Mouse (Mus musculus) liver, adult 2 months (tissue): ENCODE measurements around the gene Gm38392.
"Not testable (repeated sequence)": the region's sequence is repeated elsewhere in the genome, so short reads cannot be mapped to it uniquely, and the experiment has no call there.

Experiments
- CTCF ChIP-seq: fragments of 200-500 bp; IDR thresholded peaks from 2 replicates; pipeline ENCODE4 v1.5.1; 2011; ENCODE audit warnings: low read depth, low read length, control low read depth
- POLR2A ChIP-seq: fragments of 200-500 bp; IDR thresholded peaks from 2 replicates; pipeline ENCODE4 v1.6.1; 2011; ENCODE audit warnings: low read length, control low read depth; ENCODE audit not compliant: insufficient read depth; ENCODE audit errors: extremely low read depth

DNA sequence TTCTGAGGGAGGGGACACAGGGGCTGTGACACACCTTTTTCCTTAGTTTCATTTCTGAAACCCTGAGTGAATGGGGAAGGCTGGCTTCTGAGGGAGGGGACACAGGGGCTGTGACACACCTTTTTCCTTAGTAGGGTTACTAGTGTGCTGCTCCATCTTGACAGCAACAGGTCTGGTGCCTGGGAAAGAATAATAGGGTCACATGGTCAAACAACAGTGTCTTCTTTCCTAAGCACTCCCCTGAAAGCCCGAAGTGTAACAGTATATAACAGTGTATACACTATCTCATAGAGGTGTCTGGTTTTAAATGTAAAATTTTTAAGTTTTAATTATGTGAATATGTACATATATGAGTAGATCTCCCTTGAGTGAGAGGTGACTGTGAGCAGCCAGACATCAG lies 8.3 kb upstream of the Gm38392 start:
- not testable (repeated sequence) for TF ChIP-seq CTCF, POLR2A
